Mouse (Mus musculus) lung, postnatal 0 days (tissue): Measurements from ENCODE around the gene Ubap2l.
A peak's percentile ranks its signal among the peaks of the same experiment; 100 is the strongest.

Source experiments
- CTCF ChIP-seq: IDR thresholded peaks from 2 replicates; pipeline ENCODE4 v1.5.1; 2016; ENCODE audit warnings: antibody characterized with exemption, mild to moderate bottlenecking
- EP300 ChIP-seq: IDR thresholded peaks from 2 replicates; pipeline ENCODE4 v1.6.1; 2016; ENCODE audit warnings: antibody characterized with exemption, mild to moderate bottlenecking, control low read depth

- TF ChIP-seq CTCF = peak; percentile 83
- peak; percentile 72 for TF ChIP-seq EP300
Measured at GRCm38 (mm10) chr3:90076921-90077716, 24.7 kb upstream of the Ubap2l start.
